Mouse (Mus musculus) CD4-positive, CD25-positive, alpha-beta regulatory T cell (primary cell): ENCODE results near the gene Cdhr1. TPM values are rescaled to one million over a fixed set of nuclear protein-coding genes. Genes with fewer than 3 reads are reported as not detected.

Experiments used
- polyA plus RNA-seq: library from polyadenylated mRNA; unstranded; fragments of 100-300 nt; shearing (Covaris generic); gene quantifications from one replicate; pipeline ENCODE4 v1.2.1, GENCODE M21; 2017

The Cdhr1 gene
- not detected for polyA plus RNA-seq

DNA sequence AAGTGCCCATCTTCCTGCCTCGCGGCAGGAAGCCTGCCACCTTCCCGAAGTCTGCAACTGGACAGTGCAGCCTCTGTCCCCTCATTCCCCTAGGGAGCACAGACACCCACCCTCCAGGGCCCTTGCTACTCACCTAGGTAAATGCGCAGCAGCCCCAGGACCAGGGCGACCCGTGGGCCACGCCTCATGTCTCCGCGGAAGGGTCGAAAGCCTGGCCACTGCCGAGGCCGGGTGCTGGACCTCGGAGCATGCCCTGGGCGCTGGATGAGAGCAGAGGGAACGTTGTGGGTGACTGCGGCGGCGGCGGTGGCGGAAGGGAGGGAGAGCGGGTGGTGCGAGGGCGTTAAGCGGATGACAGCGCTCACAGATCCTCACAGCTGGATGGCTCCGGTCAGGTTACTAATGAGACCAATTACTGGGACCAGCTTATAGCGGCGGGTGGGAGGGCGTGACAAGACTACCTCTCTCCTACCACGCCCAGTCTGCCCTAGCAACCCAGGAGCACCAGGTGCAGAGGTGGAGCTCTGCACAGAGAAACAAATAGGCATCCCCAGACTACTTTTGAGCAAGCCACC lies at the start of gene Cdhr1:
TSS of gene Cdhr1 (minus strand) at position 392 of the 575 bp plus-strand sequence.

DNA sequence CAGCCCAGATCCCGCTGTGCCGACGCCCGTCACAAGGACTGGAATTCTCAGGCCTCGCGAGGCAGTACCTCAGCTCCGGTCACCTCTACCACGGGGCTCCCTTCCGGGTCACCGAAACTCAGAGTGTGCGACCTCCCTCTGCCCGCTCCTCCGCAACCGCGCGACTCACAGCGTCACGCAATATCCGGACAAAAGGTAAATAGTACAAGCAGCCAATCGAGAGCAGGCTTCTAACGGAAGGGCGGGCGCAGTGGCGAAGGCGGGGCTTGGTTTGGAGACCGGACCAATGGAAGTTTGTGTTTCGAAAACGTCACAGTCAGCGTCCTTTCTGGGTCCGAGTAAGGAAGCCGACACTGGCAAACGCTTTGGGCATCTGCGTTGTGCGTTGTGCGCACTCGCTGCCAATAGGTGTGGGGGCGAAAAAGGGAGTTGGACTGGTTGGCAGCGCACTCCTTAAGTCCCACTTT lies 37.0 kb upstream of the Cdhr1 start, which contains the start of gene Ghitm:
TSS of gene Ghitm (minus strand) at position 146 of the 467 bp plus-strand sequence.

DNA sequence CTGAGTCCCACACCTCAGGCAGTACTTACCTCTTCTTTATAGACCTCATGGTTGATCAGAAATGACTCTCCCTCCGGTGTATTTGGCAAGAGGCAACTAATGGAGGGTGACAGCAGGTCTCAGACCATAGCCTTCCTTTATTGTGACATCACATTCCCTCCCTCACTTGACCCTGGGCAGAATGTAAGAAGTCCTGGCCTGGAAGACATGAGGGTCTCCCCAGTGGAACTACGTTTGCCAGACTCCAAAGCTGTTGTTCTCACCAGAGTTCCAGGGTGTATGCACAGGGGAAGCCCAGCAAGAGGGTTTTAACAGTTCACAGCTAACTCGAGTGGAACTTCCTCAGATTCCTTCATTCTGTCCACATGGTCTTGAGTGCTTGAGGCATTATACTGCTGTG lies 15.8 kb upstream of the Cdhr1 start, which contains the start of gene 2610528A11Rik:
TSS of gene 2610528A11Rik (minus strand) at position 101 of the 400 bp plus-strand sequence.

DNA sequence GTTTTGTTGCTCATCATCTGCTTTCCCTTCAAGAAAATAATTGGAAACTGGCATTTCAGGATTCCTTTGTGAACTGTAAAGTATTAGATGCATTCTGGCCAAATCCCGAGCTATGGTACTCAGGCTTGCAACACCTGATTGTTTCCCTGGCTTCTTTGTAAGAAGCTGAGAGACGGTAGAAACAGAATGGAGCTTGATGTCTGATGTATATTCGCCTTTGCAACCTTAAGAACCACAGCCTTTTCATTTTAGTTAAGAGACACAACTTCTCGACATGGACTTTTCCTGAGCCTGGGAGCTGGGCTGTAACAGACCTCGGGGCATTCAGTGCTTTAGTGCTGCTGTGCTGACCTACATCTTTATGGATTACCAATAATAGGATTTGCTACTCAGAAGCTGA lies 30.5 kb downstream of the Cdhr1 start, which contains the start of gene Lrit2:
TSS of gene Lrit2 (plus strand) at position 301 of the 400 bp plus-strand sequence.

DNA sequence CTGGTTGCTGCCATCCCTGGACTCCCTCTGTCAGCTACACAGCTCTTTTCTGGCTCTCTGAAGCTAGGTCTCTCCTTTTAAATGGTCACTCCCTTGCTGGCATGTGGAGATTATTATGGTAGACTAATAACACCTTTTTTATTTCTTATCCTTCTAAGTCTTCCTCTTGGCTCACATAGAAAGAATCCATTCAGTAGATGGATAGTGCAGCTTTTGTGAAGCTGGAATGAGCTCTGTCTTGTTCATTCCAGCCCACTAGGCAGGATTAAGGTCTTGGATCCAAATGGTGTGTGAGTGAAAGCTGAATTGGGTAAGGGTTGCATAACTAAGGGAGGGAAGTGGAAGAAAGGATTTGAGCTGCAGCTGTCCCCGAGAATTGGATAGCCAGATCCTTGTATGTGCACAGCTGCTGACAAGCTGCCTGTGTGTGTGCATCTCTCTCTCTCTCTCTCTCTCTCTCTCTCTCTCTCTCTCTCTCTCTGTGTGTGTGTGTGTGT lies 49.2 kb downstream of the Cdhr1 start, which contains the start of gene Rgr:
TSS of gene Rgr (minus strand) at position 51 of the 497 bp plus-strand sequence.

Other genes starting within 250 kb of the Cdhr1 start
- 44.3 TPM for gene Ccser2, start 129.6 kb downstream of the Cdhr1 start, polyA plus RNA-seq
- gene Rgr, start 49.4 kb downstream of the Cdhr1 start, polyA plus RNA-seq = 0.11 TPM
- not detected for gene Lrit1, start 43.5 kb downstream of the Cdhr1 start, polyA plus RNA-seq
- 0.06 TPM for gene Lrit2, start 30.4 kb downstream of the Cdhr1 start, polyA plus RNA-seq
- not detected for gene 2610528A11Rik, start 15.7 kb upstream of the Cdhr1 start, polyA plus RNA-seq
- 235 TPM for gene Ghitm, start 36.9 kb upstream of the Cdhr1 start, polyA plus RNA-seq